Mouse (Mus musculus): Measurements from ENCODE around the gene Cfap44. TPM values are rescaled to one million over a fixed set of nuclear protein-coding genes. Genes with fewer than 3 reads are reported as not detected.
A peak's percentile ranks its signal among the peaks of the same experiment; 100 is the strongest.

Gene Cfap44
- not detected for total RNA-seq (2021)

- peak; percentile 72 for DNase-seq
Observed at GRCm38 (mm10) chr16:44394577-44395243, at the start of gene Cfap44. Cfap44 (plus strand) TSS chr16:44394796.

GRCm38 (mm10) chr16:44347071-44347901, 47.3 kb upstream of the Cfap44 start, which contains the start of gene Spice1:
Spice1 (plus strand) TSS chr16:44347121.
- DNase-seq = peak; percentile 96

DNA sequence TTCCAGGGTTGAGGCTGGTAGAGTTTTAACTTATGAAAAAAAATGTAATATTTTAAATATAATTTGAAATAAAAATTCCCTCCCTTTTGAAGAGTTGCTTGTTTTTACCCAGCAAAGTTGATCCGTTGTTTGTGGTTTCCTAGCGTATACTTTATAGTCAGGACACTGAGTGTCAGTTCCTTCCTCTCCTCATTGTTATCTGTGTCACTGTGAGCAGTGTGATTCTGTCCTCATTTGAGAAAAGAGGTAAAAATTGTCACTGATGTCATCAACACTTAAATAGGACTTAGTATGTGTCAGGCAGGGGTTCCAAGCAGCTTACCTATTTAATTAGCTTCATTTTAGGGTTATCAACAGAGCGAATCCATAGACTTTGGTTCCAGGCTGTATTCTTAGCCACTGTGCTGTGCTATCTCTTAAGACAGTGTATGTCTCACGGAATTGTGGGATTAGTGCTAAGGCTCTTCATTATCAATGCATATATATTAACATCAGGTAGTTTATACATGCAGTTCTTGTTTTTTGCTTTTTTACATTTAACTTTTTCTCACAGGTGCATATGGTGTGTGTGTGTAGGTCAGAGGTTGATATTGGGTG, 44.7 kb upstream of the Cfap44 start:
- DNase-seq = no peak

- DNase-seq = no peak
Observed at GRCm38 (mm10) chr16:44356291-44356690, 38.3 kb upstream of the Cfap44 start.

- DNase-seq = peak; percentile 43
Observed at GRCm38 (mm10) chr16:44357571-44358268, 36.9 kb upstream of the Cfap44 start.

DNA sequence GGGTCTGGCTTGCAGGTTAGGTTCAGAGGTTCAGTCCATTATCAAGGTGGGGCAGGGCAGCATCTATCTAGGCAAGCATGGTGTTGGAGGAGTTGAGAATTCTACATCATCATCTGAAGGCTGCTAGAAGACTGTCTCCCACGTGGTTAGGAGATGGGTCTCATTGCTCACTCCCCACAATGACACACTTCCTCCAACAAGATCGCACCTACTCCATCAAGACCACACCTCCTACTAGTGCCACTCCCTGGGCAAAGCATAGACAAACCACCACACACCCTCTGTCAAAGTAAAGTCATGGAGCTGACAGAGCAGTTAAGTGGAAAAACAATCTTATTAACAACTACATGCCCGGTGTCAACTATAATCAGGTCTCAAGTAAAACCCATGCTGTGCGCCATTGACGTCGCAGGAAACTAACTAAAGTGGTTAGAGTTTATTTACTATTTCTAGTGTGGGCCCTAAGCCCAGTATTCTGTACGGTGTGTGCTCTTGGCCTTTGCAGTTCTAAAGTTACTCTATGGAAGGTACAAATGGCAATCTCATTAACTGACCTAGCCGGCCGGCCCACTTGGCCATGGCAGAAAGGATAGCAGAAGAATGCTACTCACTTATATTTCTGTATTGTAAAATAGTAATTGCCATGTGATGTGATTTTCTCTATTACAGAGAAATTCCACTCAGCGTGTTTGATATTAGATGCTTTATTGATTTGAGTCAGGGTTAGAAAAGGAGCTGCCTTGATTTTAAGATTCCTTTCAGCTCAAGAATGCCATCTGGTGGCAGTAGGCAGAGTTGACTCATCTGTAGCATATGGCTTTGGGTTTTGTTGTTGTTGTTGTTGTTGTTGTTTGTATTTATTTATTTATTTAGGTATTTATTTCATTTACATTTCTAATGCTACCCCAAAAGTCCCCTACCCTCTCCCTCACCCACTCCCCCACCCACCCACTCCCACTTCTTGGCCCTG, 32.4 kb upstream of the Cfap44 start:
- peak; percentile 32 for DNase-seq

GRCm38 (mm10) chr16:44365522-44365921, 29.1 kb upstream of the Cfap44 start:
- DNase-seq = no peak

DNA sequence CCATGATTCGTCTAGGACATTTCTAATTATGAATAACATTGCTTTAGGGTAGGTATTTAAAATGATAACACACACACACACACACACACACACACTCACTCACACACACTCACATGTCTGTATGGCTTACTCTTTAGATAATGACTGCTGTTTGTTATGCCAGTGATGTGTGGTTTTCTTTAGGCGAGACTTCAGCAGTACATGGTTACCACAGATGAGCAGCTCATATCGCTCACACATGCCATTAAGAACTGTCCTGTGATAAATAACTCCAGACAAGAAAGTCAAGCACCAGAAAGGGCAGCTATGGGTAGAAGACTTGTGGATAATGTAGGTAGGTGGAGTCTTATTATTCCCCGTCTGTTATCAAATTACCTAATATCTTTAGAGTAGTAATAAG, 19.1 kb upstream of the Cfap44 start:
- no peak for DNase-seq

GRCm38 (mm10) chr16:44380006-44380405, 14.6 kb upstream of the Cfap44 start:
- no peak for DNase-seq

- DNase-seq = no peak
Observed at GRCm38 (mm10) chr16:44381578-44381977, 13.0 kb upstream of the Cfap44 start.

- DNase-seq = no peak
Observed at GRCm38 (mm10) chr16:44383549-44383948, 11.0 kb upstream of the Cfap44 start.

DNA sequence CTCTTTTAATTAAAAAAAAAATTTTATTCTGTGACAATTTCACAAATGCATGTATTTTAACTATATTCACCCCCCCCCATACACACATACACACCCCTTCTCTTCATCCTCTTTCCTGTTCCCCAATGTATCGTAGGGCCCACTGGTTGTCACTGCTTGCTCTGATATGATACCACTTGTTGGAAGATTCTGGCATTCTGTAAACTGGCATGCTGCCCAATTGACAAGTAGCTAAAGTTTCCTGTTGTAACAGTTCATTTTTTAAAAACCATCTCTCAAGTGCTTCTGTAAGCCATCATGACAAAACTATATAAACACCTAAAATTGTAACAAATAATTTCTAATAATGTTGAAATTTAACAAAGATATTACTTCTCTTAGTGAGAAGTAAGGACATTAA, 10.3 kb upstream of the Cfap44 start:
- DNase-seq = no peak

DNA sequence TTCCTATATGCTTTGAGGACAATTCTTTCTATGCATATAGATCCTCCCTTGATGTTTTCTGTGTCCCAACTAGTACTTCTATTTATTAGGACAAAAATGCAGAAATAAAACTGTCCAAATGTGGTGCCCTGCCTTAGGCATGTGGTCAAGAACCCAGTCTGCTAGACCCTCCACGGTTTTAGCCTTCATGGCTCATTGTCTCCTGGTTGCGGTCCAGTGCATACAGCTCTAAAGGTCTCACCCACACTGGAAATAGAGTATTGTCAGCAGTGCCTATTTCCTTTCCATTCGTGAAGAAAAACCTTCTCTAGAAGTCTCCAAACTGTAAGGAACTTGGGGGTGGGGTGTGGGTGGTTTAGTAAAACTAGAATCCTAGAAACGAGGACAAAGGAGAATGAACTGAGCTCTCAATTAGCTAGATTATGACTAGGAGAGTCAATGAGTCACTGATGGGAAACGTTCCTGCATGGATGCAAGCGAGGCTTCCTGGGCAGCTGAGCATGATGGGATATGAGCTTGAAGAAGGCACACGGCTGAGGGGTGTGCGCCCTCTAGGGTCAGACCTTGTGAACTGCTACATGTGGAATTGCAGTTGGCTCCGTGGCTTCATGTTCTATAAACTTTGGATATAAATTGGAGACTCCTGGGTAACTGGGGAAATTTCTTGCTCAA, 2.6 kb upstream of the Cfap44 start:
- DNase-seq = peak; percentile 54

- DNase-seq = no peak
Observed at GRCm38 (mm10) chr16:44404933-44405332, 10.3 kb downstream of the Cfap44 start.

- no peak for DNase-seq
Observed at GRCm38 (mm10) chr16:44407211-44407610, 12.6 kb downstream of the Cfap44 start.

- DNase-seq = no peak
Observed at GRCm38 (mm10) chr16:44408290-44408689, 13.7 kb downstream of the Cfap44 start.

GRCm38 (mm10) chr16:44410176-44410575, 15.6 kb downstream of the Cfap44 start:
- no peak for DNase-seq

- no peak for DNase-seq
Observed at GRCm38 (mm10) chr16:44417596-44417995, 23.0 kb downstream of the Cfap44 start.

GRCm38 (mm10) chr16:44421735-44422134, 27.1 kb downstream of the Cfap44 start:
- no peak for DNase-seq

- peak; percentile 37 for DNase-seq
Observed at GRCm38 (mm10) chr16:44423499-44423898, 28.9 kb downstream of the Cfap44 start.

GRCm38 (mm10) chr16:44428456-44428855, 33.9 kb downstream of the Cfap44 start:
- DNase-seq = no peak
